Mouse (Mus musculus): Measurements from ENCODE around the gene Acot3.

GRCm38 (mm10) chr12:84109924-84110323, 58.0 kb downstream of the Acot3 start:
- TF ChIP-seq CTCF (IDR thresholded peaks at IDR 0.05; ENCODE audit: low read depth): no peak
- no peak for TF ChIP-seq EP300 (IDR thresholded peaks at IDR 0.05; ENCODE audit: low read depth)
